Mouse (Mus musculus) G1E (cell line): Measurements from ENCODE around the gene Hoxb2. TPM values are rescaled to one million over a fixed set of nuclear protein-coding genes. Genes with fewer than 3 reads are reported as not detected.

Experiments
- ATAC-seq: 2 replicates; pipeline ENCODE4 v1.8.0; 2016; ENCODE audit warnings: mild to moderate bottlenecking; ENCODE audit not compliant: insufficient number of reproducible peaks, poor library complexity, low FRiP score, severe bottlenecking; ENCODE audit errors: extremely low read depth
- DNase-seq: peaks from one replicate; pipeline ENCODE4 v3.0.0; 2012; ENCODE audit warnings: low spot score
- H3K27me3 ChIP-seq: 2 replicates; pipeline ENCODE4 v1.6.1; 2012; ENCODE audit warnings: mild to moderate bottlenecking, low read length, inconsistent platforms; ENCODE audit not compliant: insufficient read depth
- H3K36me3 ChIP-seq: replicated peaks from 2 replicates; pipeline ENCODE3; 2012; ENCODE audit warnings: mild to moderate bottlenecking, inconsistent platforms
- H3K4me1 ChIP-seq: 2 replicates; pipeline ENCODE4 v1.6.1; 2012; ENCODE audit warnings: low read depth, low read length, inconsistent platforms, mixed read lengths; ENCODE audit not compliant: insufficient read depth
- H3K4me3 ChIP-seq: 2 replicates; pipeline ENCODE4 v1.5.1; 2012; ENCODE audit warnings: low read depth, mild to moderate bottlenecking, inconsistent platforms, low read length, moderate library complexity, mixed read lengths
- H3K9me3 ChIP-seq: replicated peaks from 2 replicates; pipeline ENCODE4 v1.6.1; 2012; ENCODE audit warnings: inconsistent platforms
- CTCF ChIP-seq: IDR thresholded peaks from 2 replicates; pipeline ENCODE4 v1.5.1; 2012; ENCODE audit warnings: low read depth, low read length, inconsistent platforms, mixed read lengths
- GATA1 ChIP-seq: IDR thresholded peaks from 2 replicates; pipeline ENCODE4 v1.6.1; 2012; ENCODE audit warnings: borderline replicate concordance, low read length, inconsistent platforms, mixed read lengths
- GATA2 ChIP-seq: IDR thresholded peaks from 2 replicates; pipeline ENCODE4 v1.6.1; 2012; ENCODE audit warnings: low read depth, low read length, inconsistent platforms, borderline replicate concordance
- POLR2AphosphoS5 ChIP-seq: IDR thresholded peaks from 2 replicates; pipeline ENCODE4 v1.6.1; 2012; ENCODE audit warnings: low read depth, low read length, inconsistent platforms; ENCODE audit not compliant: insufficient replicate concordance
- TAL1 ChIP-seq: conservative IDR thresholded peaks from 2 replicates; pipeline ENCODE4 v1.6.1; 2012; ENCODE audit warnings: low read depth, low read length, inconsistent platforms, mixed read lengths
- polyA plus RNA-seq: library from polyadenylated mRNA; stranded (reverse); fragments of >175 nt; gene quantifications from 2 replicates; pipeline ENCODE4 v1.2.3, GENCODE M21; 2012
- total RNA-seq, 2 experiments: library from RNA; stranded (forward) in 1 of 2; stranded (reverse) in 1 of 2; fragments of 200-1000 nt in 1 of 2; fragments of >200 nt in 1 of 2; fragmentation: Nextera tagmentation in 1 of 2; gene quantifications; 2 replicates each; pipeline ENCODE4 v1.2.3; 2014 to 2017

The Hoxb2 gene
- total and polyA plus RNA-seq, 3 experiments = 0.11 TPM; not detected in 2

- peaks cover 54% of the 10 kb centered on the region for H3K27me3 ChIP-seq
- no peak overlapping the region for H3K4me3 ChIP-seq
- H3K9me3 ChIP-seq = no peaks in the 10 kb centered on the region
- H3K4me1 ChIP-seq = no peaks in the 10 kb centered on the region; the same call in 1 of the 2 replicates
- no peak for ATAC-seq
- TF ChIP-seq CTCF = no peak
- no peak for TF ChIP-seq POLR2AphosphoS5
- TF ChIP-seq TAL1 = no peak
- no peak for TF ChIP-seq GATA1
- no peak for TF ChIP-seq GATA2
- H3K36me3 ChIP-seq = no peaks in the 10 kb centered on the region
- no peak for DNase-seq
Observed at GRCm38 (mm10) chr11:96348141-96348928, 2.0 kb upstream of the Hoxb2 start.

- no peak for DNase-seq
- no peak for TF ChIP-seq TAL1
- TF ChIP-seq GATA1 = no peak
- no peak for TF ChIP-seq GATA2
- TF ChIP-seq POLR2AphosphoS5 = no peak
- TF ChIP-seq CTCF = no peak
- Histone ChIP-seq H3K4me3 (no peak overlapping the region), H3K36me3 (no peaks in the 10 kb centered on the region), H3K27me3 (peaks cover 54% of the 10 kb centered on the region), H3K4me1 (no peaks in the 10 kb centered on the region; the same call in 1 of the 2 replicates), H3K9me3 (no peaks in the 10 kb centered on the region)
- no peak for ATAC-seq
Observed at GRCm38 (mm10) chr11:96348988-96349387, 1.3 kb upstream of the Hoxb2 start.

- no peak for DNase-seq
- no peaks in the 10 kb centered on the region for H3K36me3 ChIP-seq
- TF ChIP-seq GATA1 (no peak), GATA2 (no peak), TAL1 (no peak), CTCF (no peak), POLR2AphosphoS5 (no peak)
- no peaks in the 10 kb centered on the region; the same call in 1 of the 2 replicates for H3K4me1 ChIP-seq
- ATAC-seq = no peak
- H3K4me3 ChIP-seq = no peak overlapping the region
- H3K27me3 ChIP-seq = peaks cover 55% of the 10 kb centered on the region
- H3K9me3 ChIP-seq = no peaks in the 10 kb centered on the region
Observed at GRCm38 (mm10) chr11:96349491-96350340, 609 bp upstream of the Hoxb2 start.

GRCm38 (mm10) chr11:96350791-96351190 lies 466 bp downstream of the Hoxb2 start:
- no peak for TF ChIP-seq GATA2
- DNase-seq (no peak), ATAC-seq (no peak)
- H3K27me3 ChIP-seq = peaks cover 52% of the 10 kb centered on the region
- no peaks in the 10 kb centered on the region for H3K36me3 ChIP-seq
- H3K4me1 ChIP-seq = no peaks in the 10 kb centered on the region; the same call in 1 of the 2 replicates
- no peaks in the 10 kb centered on the region for H3K9me3 ChIP-seq
- no peak overlapping the region for H3K4me3 ChIP-seq

GRCm38 (mm10) chr11:96351312-96351711 lies 987 bp downstream of the Hoxb2 start:
- DNase-seq (no peak), ATAC-seq (no peak)

GRCm38 (mm10) chr11:96351831-96352230 lies 1.5 kb downstream of the Hoxb2 start:
- Histone ChIP-seq H3K4me3 (no peak overlapping the region), H3K27me3 (peaks cover 48% of the 10 kb centered on the region), H3K36me3 (no peaks in the 10 kb centered on the region), H3K9me3 (no peaks in the 10 kb centered on the region), H3K4me1 (no peaks in the 10 kb centered on the region; the same call in 1 of the 2 replicates)
- ATAC-seq (no peak), DNase-seq (no peak)
- TF ChIP-seq CTCF (no peak), TAL1 (no peak), POLR2AphosphoS5 (no peak), GATA2 (no peak)

More at GRCm38 (mm10) chr11:96351312-96351711, 987 bp downstream of the Hoxb2 start:
- no peaks in the 10 kb centered on the region for H3K9me3 ChIP-seq
- no peaks in the 10 kb centered on the region for H3K36me3 ChIP-seq
- TF ChIP-seq TAL1 (no peak), POLR2AphosphoS5 (no peak), CTCF (no peak), GATA1 (no peak), GATA2 (no peak)
- peaks cover 51% of the 10 kb centered on the region for H3K27me3 ChIP-seq
- no peaks in the 10 kb centered on the region; the same call in 1 of the 2 replicates for H3K4me1 ChIP-seq
- H3K4me3 ChIP-seq = no peak overlapping the region
